ENCODE assay signal across 8 mouse cellular contexts in genomic region chr2:173737222-173737989, GRCm38 (mm10). TPM values are rescaled to one million over a fixed set of nuclear protein-coding genes. Genes with fewer than 3 reads are reported as not detected.
DNase-seq lines count a peak whose midpoint lies in the region; ATAC-seq lines count a peak whose summit lies in the region.

Gene Vapb (plus strand): TSS chr2:173737511.

- ATAC-seq in hematopoietic stem cell, adult 5-6 weeks (replicated peaks in 1 of 2; ENCODE audit: insufficient read depth in 1 of 2, low FRiP score in 2 of 2, low TSS enrichment in 1 of 2, low read depth in 1 of 2, poor library complexity in 2 of 2, severe bottlenecking in 2 of 2), result peak; percentile 97
- ATAC-seq in lung, embryonic 16.5 days (ENCODE audit: low read depth), result peak; percentile 99

- H3K9ac ChIP-seq in lung, embryonic 16.5 days (ENCODE audit: low read length), result peak within 1 kb of the TSS; percentile 91

- H3K27me3 ChIP-seq in lung, embryonic 16.5 days (ENCODE audit: control insufficient read depth, insufficient read depth, low read depth, low read length), result no peaks in the 10 kb centered on the region; the same call in 1 of the 2 replicates

- no peaks in the 10 kb centered on the region for H3K9me3 ChIP-seq in lung, embryonic 16.5 days (ENCODE audit: control insufficient read depth, low read length)

- peak; percentile 86 for DNase-seq in MEL-GATA-1-ER (ENCODE audit: extremely low read depth, low read depth)
- peak; percentile 99 for DNase-seq in cerebellum, adult 8-10 months
- peak; percentile 99 for DNase-seq in forelimb bud, embryonic 11.5 days (ENCODE audit: low read depth, low spot score)
- DNase-seq in layer of hippocampus, adult 9-10 months (ENCODE audit: low spot score), result peak; percentile 92
- DNase-seq in ovary, postnatal 10 days (ENCODE audit: low spot score), result peak; percentile 99
- peak; percentile 98 to 100 for DNase-seq in thymus, postnatal 10 days (ENCODE audit: low spot score in 2 of 2)

- WGBS in lung, embryonic 16.5 days, result under 1% methylated on average over 70 of the region's 70 CpGs

- H3K36me3 ChIP-seq in lung, embryonic 16.5 days (ENCODE audit: control insufficient read depth, insufficient read depth, low read length), result no peaks in the 10 kb centered on the region; the same call in 1 of the 2 replicates

- peak within 1 kb of the TSS; percentile 90 for H3K4me3 ChIP-seq in lung, embryonic 16.5 days (ENCODE audit: low read length)

- peak within 1 kb of the TSS; percentile 82 for H3K4me2 ChIP-seq in lung, embryonic 16.5 days (ENCODE audit: low read depth, low read length)

- peak within 1 kb of the TSS; percentile 55 for H3K27ac ChIP-seq in lung, embryonic 16.5 days (ENCODE audit: low read length)

- H3K4me1 ChIP-seq in lung, embryonic 16.5 days (replicated peaks; ENCODE audit: control insufficient read depth, insufficient read depth, low read length), result peaks cover 14% of the 10 kb centered on the region

RNA-seq across cellular contexts. Expression of gene Vapb, which starts in this region (rescaled TPM):
- 56.4 and 61.6 TPM in 2 replicates for total RNA-seq in hematopoietic stem cell, adult 5-6 weeks (2017)
- polyA plus RNA-seq in lung, embryonic 16.5 days (2015; fragmentation: Nextera tagmentation; extraction: Ambion mirVana), result 15.5 and 19.2 TPM in 2 replicates

Comparison
In these comparisons a context has a peak if more than half of its experiments do, and no peak if none do; other contexts are left out.
1. Peak in every context shown above with its lines: DNase-seq, ATAC-seq, H3K4me3 ChIP-seq and H3K27ac ChIP-seq.